Mouse (Mus musculus): ENCODE data around the gene Gm10382.
A peak's percentile ranks its signal among the peaks of the same experiment; 100 is the strongest.
"Not testable (repeated sequence)": the region's sequence is repeated elsewhere in the genome, so short reads cannot be mapped to it uniquely, and the experiment has no call there.

Gene Gm10382

DNA sequence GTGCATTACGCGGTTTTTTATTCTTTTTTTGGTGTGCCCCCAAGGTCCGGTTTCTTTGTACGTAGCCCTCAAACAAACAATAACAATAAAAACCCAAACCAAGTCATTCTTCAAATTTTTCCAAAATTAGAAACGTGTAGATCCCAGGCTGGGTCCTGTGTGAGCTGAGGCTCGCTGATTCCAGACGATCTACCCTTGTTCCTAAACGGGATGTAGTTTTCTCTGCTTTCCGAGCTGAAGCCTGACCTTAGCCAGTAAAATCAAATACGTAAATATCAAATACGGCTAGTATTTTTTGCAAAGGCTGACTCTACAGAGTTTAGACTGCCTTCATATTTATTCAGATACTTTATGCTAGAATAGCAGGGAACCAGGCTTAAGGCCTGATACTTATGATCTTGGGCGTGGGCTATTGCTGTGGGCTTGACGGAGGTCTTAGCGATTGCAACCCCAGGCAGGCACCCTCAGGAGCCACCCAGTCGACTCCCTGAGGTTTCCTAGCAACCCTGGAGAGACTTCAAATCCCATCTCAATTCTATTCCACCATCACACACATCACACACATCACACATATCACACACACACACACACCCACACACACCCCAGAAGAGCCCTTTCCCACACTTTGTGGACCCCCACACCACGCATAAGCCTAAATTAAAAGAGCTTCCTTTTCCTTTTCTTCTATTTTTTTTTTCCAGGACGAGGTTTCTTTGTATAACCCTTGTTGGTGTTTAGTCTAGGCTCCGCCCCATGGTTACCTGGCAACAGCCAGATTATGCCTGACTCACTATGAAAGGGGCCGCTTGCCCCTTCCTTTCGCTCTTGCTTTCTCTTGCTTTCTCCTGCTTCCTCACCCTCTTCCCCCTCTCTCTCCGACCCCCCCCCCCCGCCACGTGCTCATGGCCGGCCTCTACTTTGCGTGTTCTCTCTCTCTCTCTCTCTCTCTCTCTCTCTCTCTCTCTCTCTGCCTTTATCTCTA is 4.8 kb downstream of the Gm10382 start:
- no peak for DNase-seq (ENCODE audit: low read depth, low spot score)

GRCm38 (mm10) chr5:125395008-125395407 is 5.9 kb downstream of the Gm10382 start:
- no peak for DNase-seq (ENCODE audit: low read depth, low spot score)

DNA sequence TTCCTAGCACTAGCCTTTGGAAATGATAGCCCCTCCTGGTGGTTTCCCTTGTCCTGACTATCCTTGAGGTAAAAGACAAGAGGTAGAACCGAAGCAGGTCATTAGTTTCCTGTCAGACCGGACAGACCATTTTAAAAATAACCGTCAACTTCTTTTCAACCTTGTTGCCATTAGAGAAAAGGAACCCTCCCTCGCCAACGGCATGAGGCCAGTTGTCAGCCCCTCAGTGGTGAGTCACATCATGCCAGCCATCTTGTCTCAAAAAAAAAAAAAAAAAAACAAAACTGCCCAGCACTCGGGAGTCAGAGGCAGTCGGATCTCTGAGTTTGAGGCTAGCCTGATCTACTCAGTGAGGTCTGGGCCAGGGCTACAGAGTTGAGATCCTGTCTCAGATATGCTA is 11.8 kb downstream of the Gm10382 start:
- no peak for DNase-seq (ENCODE audit: low read depth, low spot score)

DNA sequence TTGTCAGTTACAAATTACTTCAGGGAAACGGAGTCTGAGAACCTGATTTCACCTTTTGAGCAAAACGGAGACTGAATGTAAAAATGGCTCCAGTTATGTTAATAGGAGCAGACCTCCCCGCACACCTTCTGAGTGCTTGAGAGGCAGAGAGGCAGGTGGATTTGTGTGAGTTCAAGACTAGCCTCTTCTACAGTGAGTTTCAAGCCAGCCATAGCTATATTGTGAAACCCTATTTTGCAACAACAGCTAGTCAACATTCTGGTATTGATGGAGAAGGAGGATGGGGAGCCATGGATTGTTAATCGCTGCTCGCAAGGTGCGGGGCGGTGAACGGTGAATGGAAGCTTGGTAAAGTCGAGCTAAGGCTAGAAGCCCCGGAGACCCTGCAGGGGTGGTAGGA is 13.4 kb downstream of the Gm10382 start:
- no peak for DNase-seq (ENCODE audit: low read depth, low spot score)

DNA sequence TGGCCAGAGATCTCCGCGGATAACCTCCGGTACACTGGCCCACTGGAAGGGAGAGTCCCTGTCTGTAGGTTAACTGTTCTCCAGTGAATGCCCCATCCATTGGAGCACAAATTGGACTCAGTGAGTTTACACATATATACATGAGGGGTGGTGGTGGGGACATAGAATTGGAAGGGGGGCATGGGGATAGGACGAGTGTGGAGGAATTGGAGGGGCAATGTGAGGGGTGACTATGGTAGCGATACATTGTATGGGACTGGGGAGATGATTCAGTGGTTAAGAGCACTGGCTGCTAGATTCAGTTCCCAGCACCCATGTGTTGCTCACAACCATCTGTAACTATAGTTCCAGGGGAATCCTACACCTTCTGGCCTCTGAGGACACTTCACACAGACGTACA is 13.9 kb downstream of the Gm10382 start:
- no peak for DNase-seq (ENCODE audit: low read depth, low spot score)

- no peak for DNase-seq (ENCODE audit: low read depth, low spot score)
These were observed 14.7 kb downstream of the Gm10382 start for GRCm38 (mm10) chr5:125403481-125404465.

DNA sequence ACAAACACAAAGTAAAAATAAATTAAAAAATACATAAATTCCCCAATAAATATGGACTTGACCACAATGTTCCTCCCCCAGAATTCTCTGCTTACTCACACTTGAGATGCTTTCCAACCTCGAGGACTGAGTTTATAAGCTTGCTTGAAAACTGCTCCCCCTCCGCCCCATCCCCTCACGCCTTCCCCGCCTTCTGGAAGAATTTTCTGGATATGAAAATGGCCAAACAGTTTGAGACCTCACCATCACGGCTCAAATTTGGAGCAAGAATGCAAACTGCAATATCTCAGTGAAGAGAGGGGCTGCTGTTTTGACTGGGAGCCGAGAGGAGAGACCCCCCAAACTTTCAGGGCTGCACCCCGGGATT is 15.4 kb downstream of the Gm10382 start:
- DNase-seq (ENCODE audit: low read depth, low spot score) = no peak

DNA sequence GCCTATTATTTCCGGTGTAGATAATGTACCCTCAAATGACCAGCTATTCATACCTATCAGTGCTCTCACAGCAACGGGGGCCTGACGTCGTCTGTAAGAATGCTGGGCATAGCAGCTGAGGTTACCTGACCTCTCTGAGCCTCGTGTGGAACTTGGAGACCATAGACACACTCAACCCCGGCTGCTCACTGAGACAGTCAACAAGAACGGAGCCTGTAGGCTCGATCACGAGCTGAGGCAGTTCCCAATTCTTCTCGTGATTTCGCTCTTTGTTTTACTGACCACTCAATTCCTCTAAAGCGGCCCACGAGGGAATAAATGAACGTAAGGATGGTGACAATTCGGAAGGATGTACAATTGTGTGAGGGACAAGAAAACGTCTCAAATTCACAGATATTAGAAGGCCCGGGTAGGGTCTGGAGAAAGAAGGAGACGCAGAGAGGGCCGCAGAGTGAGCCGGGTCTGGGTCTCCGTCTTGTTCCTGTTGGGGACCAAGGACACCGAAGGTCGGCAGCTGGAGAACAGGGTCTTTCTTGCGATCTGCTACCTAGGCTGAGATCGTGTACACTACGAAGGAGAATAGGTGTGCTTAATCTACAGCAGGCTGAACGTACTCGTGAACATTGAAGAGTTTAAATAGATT is 15.9 kb downstream of the Gm10382 start:
- no peak for DNase-seq (ENCODE audit: low read depth, low spot score)

DNA sequence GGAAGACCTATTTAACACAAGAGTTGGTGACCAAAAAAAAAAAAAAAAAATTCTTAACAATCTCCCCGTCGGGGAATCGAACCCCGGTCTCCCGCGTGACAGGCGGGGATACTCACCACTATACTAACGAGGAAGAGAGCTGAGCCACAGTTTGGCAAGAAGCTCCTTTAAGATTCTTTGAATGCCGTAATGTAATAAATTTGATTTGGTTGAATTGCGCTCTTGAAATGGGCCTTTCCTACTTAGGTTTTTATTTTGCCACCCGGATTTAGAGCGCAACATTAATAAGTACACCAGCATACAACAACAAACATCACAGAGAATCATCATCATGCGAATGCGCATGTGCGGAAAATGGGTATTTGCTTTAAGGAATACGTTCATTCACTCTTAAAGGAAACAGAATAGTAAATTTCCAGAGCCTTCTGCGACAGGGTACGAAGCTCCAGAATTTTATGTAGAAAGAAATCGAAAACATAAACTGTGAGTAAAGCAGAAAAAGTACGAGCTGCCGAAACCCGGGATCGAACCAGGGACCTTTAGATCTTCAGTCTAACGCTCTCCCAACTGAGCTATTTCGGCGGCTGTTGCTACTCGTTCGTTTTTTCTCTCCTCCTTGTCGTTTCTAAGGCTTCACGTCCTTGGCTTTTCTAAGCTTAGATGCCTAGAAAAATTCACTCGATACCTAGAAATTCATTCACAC is 16.6 kb downstream of the Gm10382 start:
- DNase-seq (ENCODE audit: low read depth, low spot score) = peak; percentile 85

DNA sequence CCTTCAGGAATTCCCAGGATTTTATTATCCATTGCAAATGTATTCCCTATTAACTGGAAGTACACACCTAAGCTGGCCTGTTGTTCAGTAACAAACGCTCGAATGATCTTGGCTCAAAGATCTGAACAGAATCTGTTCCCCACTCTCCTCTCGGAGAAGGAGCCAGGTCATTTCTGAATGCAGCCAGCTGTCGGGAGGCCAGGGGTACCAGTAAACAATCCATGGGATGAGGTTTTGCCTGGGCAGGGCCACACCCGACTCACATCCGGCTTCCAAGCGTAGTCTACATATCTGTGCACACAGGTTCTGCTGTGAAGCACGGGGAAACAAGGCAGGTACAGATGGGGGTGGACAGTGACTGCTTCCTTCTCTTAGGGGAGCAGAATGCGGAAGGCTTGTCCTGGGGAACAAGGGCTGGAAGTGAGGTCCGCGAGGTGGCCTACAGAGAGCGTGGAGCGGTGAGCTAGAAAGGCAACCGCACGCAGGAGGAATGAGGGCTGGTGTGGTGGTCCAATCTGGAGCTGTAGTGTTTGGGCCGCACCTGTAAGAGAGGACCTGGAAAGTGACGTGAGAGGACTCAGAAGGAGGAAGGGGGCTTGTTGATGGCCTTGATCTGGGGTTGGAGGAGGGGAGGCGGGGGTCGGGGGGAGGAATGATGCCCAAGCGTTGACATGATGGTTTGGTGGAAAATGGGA is 17.3 kb downstream of the Gm10382 start:
- no peak for DNase-seq (ENCODE audit: low read depth, low spot score)

GRCm38 (mm10) chr5:125407020-125407830 is 18.1 kb downstream of the Gm10382 start:
- DNase-seq (ENCODE audit: low read depth, low spot score) = no peak

DNA sequence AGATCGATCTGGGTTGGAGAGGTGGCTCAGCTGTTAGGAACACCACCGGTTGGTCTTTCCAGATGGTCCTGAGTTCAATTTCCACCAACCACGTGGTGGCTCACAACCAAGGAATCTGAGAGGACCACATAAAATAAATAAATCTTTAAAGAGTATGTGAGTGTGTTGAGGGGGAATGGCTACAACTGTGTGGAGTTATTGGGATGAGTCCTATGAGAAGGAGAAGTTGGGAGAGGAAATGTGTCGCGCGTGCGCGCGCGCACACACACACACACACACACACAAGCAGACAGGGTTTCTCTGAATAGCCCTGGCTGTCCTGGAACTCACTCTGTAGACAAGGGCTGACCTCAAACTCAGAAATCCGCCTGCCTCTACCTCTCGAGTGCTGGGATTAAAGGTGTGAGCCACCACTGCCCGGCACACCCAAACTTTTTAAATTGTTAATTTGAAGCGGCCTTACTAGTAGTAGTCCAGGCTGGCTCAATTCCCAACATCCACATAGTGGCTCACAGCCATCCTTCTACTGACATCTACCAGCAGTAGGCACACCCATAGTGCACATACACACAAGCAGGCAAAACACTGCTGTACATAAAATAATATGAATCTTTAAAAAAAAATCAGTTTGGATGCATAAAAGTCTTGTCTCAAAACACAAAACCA is 18.9 kb downstream of the Gm10382 start:
- DNase-seq (ENCODE audit: low read depth, low spot score) = no peak

GRCm38 (mm10) chr5:125408842-125409241 is 19.7 kb downstream of the Gm10382 start:
- no peak for DNase-seq (ENCODE audit: low read depth, low spot score)

GRCm38 (mm10) chr5:125409348-125410090 is 20.4 kb downstream of the Gm10382 start:
- DNase-seq (ENCODE audit: low read depth, low spot score) = no peak

- DNase-seq (ENCODE audit: low read depth, low spot score) = no peak
These were observed 22.9 kb downstream of the Gm10382 start for GRCm38 (mm10) chr5:125411972-125412530.

- DNase-seq (ENCODE audit: low read depth, low spot score) = not testable (repeated sequence)
These were observed 23.4 kb downstream of the Gm10382 start for GRCm38 (mm10) chr5:125412536-125412935.

DNA sequence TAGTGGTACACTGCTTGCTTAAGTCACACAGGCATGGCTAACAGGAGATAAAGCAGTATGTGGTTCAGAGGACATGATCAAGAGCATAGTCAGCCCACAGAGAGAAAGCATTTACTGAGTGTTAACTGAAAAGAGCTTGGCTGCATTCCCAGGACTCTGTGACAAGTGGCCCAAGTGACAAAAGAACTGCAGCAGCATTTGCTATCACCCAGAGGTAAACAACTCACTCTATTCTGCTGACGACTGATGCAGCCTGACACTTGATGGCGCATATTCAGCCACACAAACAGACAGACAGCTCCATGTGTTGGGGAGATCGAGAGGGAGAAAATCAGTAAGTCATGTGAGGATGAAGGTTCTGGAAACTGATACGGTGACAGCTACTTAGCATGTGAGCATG is 24.6 kb downstream of the Gm10382 start:
- no peak for DNase-seq (ENCODE audit: low read depth, low spot score)

- no peak for DNase-seq (ENCODE audit: low read depth, low spot score)
These were observed 27.1 kb downstream of the Gm10382 start for GRCm38 (mm10) chr5:125416183-125416582.

Data from brain, embryonic 18.5 days (tissue).